Mouse (Mus musculus): ENCODE measurements around the gene Zfp599. TPM values are rescaled to one million over a fixed set of nuclear protein-coding genes. Genes with fewer than 3 reads are reported as not detected.
"Not testable (repeated sequence)": the region's sequence is repeated elsewhere in the genome, so short reads cannot be mapped to it uniquely, and the experiment has no call there.

The Zfp599 gene
- polyA plus RNA-seq (2012) = not detected in 2 replicates

- Histone ChIP-seq H3K9me3 (ENCODE audit: control insufficient read depth, low read length) (no peaks in the 10 kb centered on the region; the same call in 1 of the 2 replicates), H3K4me3 (replicated peaks) (peak within 1 kb of the TSS; percentile 75), H3K27me3 (ENCODE audit: control insufficient read depth) (no peaks in the 10 kb centered on the region), H3K36me3 (ENCODE audit: control insufficient read depth) (peaks cover 12% of the 10 kb centered on the region), H3K4me1 (ENCODE audit: control insufficient read depth) (peaks cover 13% of the 10 kb centered on the region)
- TF ChIP-seq TAL1 (IDR thresholded peaks at IDR 0.05; ENCODE audit: low read length) (no peak), GATA1 (IDR thresholded peaks at IDR 0.05; ENCODE audit: low read length) (no peak)
Observed at GRCm38 (mm10) chr9:22259184-22260091, at the start of gene Zfp599. Gene Zfp599, minus strand, starts transcription at chr9:22259895.

DNA sequence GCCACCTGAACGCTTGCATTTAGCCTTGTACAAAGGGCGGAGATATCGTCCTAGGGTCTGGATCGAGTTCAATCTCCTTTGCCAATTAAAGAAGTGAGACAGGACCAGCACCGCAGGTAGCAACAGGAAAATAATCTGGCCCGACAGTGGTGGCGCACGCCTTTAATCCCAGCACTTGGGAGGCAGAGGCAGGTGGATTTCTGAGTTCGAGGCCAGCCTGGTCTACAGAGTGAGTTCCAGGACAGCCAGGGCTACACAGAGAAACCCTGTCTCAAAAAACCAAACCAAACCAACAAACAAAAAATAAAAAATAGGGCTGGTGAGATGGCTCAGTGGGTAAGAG is 48.2 kb upstream of the Zfp599 start:
- Histone ChIP-seq H3K9me3 (ENCODE audit: control insufficient read depth, low read length) (peaks cover 15% of the 10 kb centered on the region), H3K4me3 (replicated peaks) (peak overlapping the region; percentile 81), H3K4me1 (ENCODE audit: control insufficient read depth) (peaks cover 21% of the 10 kb centered on the region)
- H3K36me3 ChIP-seq (ENCODE audit: control insufficient read depth); H3K27me3 ChIP-seq (ENCODE audit: control insufficient read depth): not testable (repeated sequence)

- no peak for TF ChIP-seq GATA1 (IDR thresholded peaks at IDR 0.05; ENCODE audit: low read length)
- TF ChIP-seq TAL1 (IDR thresholded peaks at IDR 0.05; ENCODE audit: low read length) = no peak
- Histone ChIP-seq H3K27me3 (ENCODE audit: control insufficient read depth) (peaks cover 8% of the 10 kb centered on the region), H3K4me3 (replicated peaks) (peak within 1 kb of the TSS; percentile 81), H3K4me1 (ENCODE audit: control insufficient read depth) (peaks cover 21% of the 10 kb centered on the region), H3K36me3 (ENCODE audit: control insufficient read depth) (no peaks in the 10 kb centered on the region; the same call in 1 of the 2 replicates), H3K9me3 (ENCODE audit: control insufficient read depth, low read length) (peaks cover 10% of the 10 kb centered on the region)
Observed at GRCm38 (mm10) chr9:22307156-22307919, 47.6 kb upstream of the Zfp599 start, which contains the start of gene Zfp810. Gene Zfp810, minus strand, starts transcription at chr9:22307648.

DNA sequence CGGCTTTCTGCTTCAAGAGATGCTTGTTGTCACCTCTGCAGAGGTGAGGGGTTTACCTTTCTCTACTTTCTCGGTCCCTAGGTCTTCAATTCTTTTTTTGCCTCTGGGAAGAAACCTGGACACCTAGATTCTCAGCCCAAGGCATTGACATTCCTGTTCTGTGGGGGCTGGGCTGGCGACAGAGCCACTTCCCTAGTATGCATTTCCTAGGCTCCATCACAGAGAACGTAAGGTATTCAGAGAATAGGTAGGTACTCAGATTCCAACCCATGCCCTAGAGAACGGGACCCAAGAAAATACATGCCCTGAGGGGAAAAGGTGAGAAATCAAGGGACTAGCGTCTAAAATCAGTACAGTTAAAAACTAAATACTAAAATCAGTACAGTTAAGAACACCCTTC is 47.0 kb upstream of the Zfp599 start:
- TF ChIP-seq TAL1 (IDR thresholded peaks at IDR 0.05; ENCODE audit: low read length) (no peak), GATA1 (IDR thresholded peaks at IDR 0.05; ENCODE audit: low read length) (no peak)
- Histone ChIP-seq H3K4me3 (replicated peaks) (peak overlapping the region; percentile 81), H3K4me1 (ENCODE audit: control insufficient read depth) (peaks cover 21% of the 10 kb centered on the region), H3K9me3 (ENCODE audit: control insufficient read depth, low read length) (peaks cover 4% of the 10 kb centered on the region), H3K27me3 (ENCODE audit: control insufficient read depth) (peaks cover 8% of the 10 kb centered on the region), H3K36me3 (ENCODE audit: control insufficient read depth) (no peaks in the 10 kb centered on the region; the same call in 1 of the 2 replicates)

GRCm38 (mm10) chr9:22302199-22302598 is 42.5 kb upstream of the Zfp599 start:
- Histone ChIP-seq H3K27me3 (ENCODE audit: control insufficient read depth) (peaks cover 4% of the 10 kb centered on the region), H3K9me3 (ENCODE audit: control insufficient read depth, low read length) (no peaks in the 10 kb centered on the region), H3K4me3 (replicated peaks) (no peak overlapping the region), H3K36me3 (ENCODE audit: control insufficient read depth) (peaks cover 13% of the 10 kb centered on the region), H3K4me1 (ENCODE audit: control insufficient read depth) (peaks cover 14% of the 10 kb centered on the region)
- TF ChIP-seq TAL1 (IDR thresholded peaks at IDR 0.05; ENCODE audit: low read length) (no peak), GATA1 (IDR thresholded peaks at IDR 0.05; ENCODE audit: low read length) (no peak)

DNA sequence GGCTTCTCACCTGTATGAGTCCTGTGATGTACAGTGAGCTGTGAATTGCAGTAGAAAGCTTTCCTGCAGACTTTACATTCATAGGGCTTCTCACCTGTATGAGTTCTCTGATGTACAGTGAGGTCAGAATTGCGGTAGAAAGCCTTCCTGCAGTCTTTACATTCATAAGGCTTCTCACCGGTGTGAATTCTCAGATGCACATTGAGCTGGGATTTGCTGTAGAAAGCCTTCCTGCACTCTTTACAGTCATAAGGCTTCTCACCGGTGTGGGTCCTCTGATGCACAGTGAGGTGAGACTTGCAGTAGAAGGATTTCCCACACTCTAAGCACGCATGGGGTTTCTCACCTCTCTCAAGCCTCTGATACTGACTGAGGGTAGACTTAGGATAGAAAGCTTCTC is 19.0 kb upstream of the Zfp599 start:
- Histone ChIP-seq H3K9me3 (ENCODE audit: control insufficient read depth, low read length) (peaks cover 50% of the 10 kb centered on the region), H3K27me3 (ENCODE audit: control insufficient read depth) (no peaks in the 10 kb centered on the region; the same call in 1 of the 2 replicates), H3K36me3 (ENCODE audit: control insufficient read depth) (peaks cover 57% of the 10 kb centered on the region), H3K4me3 (replicated peaks) (no peak overlapping the region), H3K4me1 (ENCODE audit: control insufficient read depth) (no peaks in the 10 kb centered on the region)
- TF ChIP-seq GATA1 (IDR thresholded peaks at IDR 0.05; ENCODE audit: low read length) (no peak), TAL1 (IDR thresholded peaks at IDR 0.05; ENCODE audit: low read length) (no peak)

- TF ChIP-seq TAL1 (IDR thresholded peaks at IDR 0.05; ENCODE audit: low read length) (no peak), GATA1 (IDR thresholded peaks at IDR 0.05; ENCODE audit: low read length) (no peak)
- peaks cover 45% of the 10 kb centered on the region for H3K9me3 ChIP-seq (ENCODE audit: control insufficient read depth, low read length)
Observed at GRCm38 (mm10) chr9:22268886-22269285, 9.2 kb upstream of the Zfp599 start.

GRCm38 (mm10) chr9:22262611-22263010 is 2.9 kb upstream of the Zfp599 start:
- Histone ChIP-seq H3K4me1 (ENCODE audit: control insufficient read depth) (peaks cover 13% of the 10 kb centered on the region), H3K27me3 (ENCODE audit: control insufficient read depth) (no peaks in the 10 kb centered on the region), H3K4me3 (replicated peaks) (no peak overlapping the region), H3K36me3 (ENCODE audit: control insufficient read depth) (no peaks in the 10 kb centered on the region; the same call in none of the 2 replicates), H3K9me3 (ENCODE audit: control insufficient read depth, low read length) (peaks cover 11% of the 10 kb centered on the region)
- no peak for TF ChIP-seq TAL1 (IDR thresholded peaks at IDR 0.05; ENCODE audit: low read length)
- TF ChIP-seq GATA1 (IDR thresholded peaks at IDR 0.05; ENCODE audit: low read length) = no peak

More at GRCm38 (mm10) chr9:22268886-22269285, 9.2 kb upstream of the Zfp599 start:
- Histone ChIP-seq H3K36me3 (ENCODE audit: control insufficient read depth) (no peaks in the 10 kb centered on the region), H3K4me3 (replicated peaks) (no peak overlapping the region), H3K4me1 (ENCODE audit: control insufficient read depth) (no peaks in the 10 kb centered on the region), H3K27me3 (ENCODE audit: control insufficient read depth) (no peaks in the 10 kb centered on the region; the same call in 1 of the 2 replicates)

DNA sequence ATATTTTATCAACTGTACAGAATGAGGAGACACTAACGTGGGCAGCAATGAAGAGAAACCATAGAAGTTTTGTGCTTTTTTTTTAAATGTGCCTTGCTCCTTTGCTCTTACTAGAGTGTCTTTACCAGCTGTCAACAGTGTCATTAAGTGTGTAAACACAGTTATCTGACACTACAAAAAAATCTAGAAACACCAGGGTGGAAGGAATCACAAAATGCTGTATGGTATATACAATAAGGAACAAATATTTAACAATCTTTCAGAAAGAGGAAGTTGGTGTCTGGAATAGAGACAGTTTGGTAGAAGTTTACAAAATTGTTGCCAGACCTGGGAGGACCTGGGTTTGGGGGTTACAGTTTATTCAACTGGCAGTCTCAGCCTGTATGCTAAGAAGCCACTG is 1.9 kb upstream of the Zfp599 start:
- Histone ChIP-seq H3K36me3 (ENCODE audit: control insufficient read depth) (peaks cover under 1% of the 10 kb centered on the region), H3K27me3 (ENCODE audit: control insufficient read depth) (no peaks in the 10 kb centered on the region), H3K9me3 (ENCODE audit: control insufficient read depth, low read length) (peaks cover 8% of the 10 kb centered on the region), H3K4me1 (ENCODE audit: control insufficient read depth) (peaks cover 13% of the 10 kb centered on the region), H3K4me3 (replicated peaks) (no peak overlapping the region)
- no peak for TF ChIP-seq TAL1 (IDR thresholded peaks at IDR 0.05; ENCODE audit: low read length)
- TF ChIP-seq GATA1 (IDR thresholded peaks at IDR 0.05; ENCODE audit: low read length) = no peak
